Mouse (Mus musculus) heart, adult 8-10 months (tissue): ENCODE measurements around the gene Mthfr. TPM values are rescaled to one million over a fixed set of nuclear protein-coding genes. Genes with fewer than 3 reads are reported as not detected.

Source experiments
- DNase-seq: peaks from one replicate; pipeline ENCODE4 v3.0.0; 2022; ENCODE audit warnings: low spot score
- total RNA-seq, 4 experiments: library from RNA; stranded (reverse); gene quantifications; 2 replicates each; pipeline ENCODE4 v1.2.4; 2022

The Mthfr gene
- 1 to 10 TPM; 8.0 to 9.8 (median 8.6) TPM for total RNA-seq

DNA sequence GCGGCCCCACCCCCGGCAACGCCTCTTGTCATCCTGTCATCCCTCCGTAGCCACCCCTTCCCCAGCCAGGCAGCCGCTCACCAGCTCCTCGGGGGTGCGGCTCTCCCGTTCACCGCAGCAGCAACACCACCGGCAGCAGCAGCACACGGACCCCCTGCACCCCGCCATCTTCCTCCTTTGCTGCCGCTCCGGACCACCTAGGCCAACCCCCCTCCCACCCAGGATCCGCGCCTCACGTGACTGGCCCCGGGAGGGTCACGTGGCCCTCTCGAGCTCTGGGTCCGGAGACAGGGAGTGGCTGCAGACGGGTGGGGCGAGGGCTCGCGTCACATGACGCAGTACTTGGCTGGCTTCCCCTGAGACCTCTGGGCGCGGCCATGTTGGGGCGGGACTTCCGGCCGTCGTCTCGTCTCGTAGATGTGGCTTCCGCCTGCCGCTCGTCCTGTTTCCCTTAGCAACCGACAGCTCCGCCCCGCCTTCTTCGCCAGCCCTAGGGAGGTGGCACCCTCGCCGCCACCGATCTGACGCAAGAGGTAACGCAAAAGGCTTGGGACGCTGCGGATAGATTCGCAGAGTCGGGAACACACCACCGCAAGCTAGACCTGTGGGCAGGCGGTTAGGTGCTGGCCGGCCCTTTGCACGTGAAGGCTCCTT is at the start of gene Mthfr, which contains the start of gene Clcn6:
Gene Mthfr, plus strand, starts transcription at position 478 of the 654 bp plus-strand sequence.
Gene Clcn6, minus strand, starts transcription at position 222 of the 654 bp plus-strand sequence.
- peak; percentile 100 for DNase-seq

DNA sequence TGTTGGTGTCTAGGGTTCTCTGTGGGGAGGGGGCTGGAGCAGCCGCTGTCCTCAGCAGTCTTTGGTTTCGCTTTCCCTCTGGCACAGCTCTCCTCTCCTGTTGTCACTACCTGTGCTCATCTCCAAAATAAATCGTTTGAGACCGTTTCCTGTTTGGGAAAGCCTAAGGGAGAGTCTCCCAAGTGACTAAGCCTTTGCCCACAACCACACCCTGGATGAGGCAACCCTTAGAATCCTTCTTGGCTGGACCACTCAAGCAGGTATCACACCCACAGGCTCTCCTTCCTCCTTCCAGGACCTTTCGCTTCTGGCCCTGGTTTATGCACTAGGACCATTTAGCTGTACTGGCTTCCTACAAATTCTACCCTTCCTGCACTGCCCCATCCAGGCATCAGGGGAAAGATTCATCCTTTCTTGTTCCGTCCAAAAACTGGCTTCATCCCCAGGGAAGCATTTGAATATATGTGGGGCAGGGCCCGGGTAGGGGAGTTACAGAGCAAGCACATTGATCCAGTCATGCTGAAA is 45.2 kb upstream of the Mthfr start:
- no peak for DNase-seq

DNA sequence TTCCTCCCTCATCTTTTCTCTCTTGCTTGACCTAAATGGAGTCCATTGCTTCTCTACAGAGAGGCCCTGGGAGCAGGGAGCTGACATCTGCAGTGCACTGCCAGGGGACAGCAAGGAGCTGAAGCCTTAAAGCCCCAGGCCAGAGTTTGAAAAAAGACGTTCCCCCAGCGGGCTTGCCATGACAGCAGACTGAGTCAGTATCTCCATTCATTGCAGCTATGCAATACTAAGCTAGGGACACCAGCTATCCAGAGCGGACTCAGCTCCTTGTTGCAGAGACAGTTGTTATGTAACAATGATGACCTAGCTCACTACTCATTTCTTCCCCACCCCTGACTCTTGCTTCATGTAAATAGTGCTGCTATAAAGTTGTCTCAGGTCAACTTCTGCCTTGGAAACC is 43.6 kb upstream of the Mthfr start:
- DNase-seq: no peak

DNA sequence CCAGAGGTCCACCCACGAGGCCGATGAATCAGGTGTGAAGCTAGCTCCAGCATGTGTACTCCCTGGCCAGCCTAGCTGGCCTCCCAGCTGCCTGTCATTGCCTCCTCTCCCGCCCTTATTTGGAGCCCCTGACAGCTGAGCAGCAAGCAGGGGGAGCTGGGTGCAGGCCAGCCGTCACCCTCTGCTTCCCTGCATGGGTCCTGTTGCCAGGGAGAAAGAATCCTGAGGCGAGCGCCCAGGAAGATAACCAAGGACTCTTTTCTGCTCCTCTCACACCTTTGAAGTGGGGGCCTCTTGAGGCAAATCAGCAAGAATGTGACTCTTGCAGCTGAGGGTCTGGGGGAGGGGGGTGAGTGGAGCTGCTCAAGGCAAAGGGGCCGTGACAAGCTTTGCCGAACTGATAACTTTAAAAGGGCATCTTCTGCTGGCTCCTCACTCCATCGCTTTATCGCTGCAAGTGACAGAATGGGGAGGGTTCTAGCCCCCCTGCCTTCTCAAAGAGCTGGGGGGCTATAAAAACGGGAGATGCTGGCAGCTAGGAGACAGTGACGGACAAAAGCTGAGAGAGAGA is 38.6 kb upstream of the Mthfr start, which contains the start of gene Nppa:
Gene Nppa, plus strand, starts transcription at position 521 of the 571 bp plus-strand sequence.
- no peak for DNase-seq

DNA sequence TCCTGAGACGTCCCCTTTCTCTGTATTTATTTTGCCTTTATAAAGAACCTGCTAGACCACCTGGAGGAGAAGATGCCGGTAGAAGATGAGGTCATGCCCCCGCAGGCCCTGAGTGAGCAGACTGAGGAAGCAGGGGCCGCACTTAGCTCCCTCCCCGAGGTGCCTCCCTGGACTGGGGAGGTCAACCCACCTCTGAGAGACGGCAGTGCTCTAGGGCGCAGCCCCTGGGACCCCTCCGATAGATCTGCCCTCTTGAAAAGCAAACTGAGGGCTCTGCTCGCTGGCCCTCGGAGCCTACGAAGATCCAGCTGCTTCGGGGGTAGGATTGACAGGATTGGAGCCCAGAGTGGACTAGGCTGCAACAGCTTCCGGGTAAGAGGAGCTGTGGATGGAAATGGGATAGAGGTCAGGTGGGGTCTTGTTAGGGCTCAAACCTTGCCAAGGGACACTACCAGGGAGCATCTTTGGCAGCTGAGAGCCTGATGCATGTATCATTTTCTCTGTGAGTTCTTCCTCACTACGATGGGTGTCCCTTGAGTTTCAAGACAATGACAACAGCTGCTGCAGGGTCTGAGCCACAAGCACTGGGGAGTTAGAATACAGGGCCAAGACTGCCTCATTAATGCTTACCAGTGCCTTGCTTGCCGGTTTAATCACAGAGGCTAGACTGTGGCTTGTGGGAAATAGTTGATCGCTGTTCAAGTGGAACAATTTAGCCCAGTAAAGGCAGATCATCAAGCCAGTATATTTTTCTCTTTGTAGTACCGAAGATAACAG is 37.7 kb upstream of the Mthfr start:
- DNase-seq: no peak

DNA sequence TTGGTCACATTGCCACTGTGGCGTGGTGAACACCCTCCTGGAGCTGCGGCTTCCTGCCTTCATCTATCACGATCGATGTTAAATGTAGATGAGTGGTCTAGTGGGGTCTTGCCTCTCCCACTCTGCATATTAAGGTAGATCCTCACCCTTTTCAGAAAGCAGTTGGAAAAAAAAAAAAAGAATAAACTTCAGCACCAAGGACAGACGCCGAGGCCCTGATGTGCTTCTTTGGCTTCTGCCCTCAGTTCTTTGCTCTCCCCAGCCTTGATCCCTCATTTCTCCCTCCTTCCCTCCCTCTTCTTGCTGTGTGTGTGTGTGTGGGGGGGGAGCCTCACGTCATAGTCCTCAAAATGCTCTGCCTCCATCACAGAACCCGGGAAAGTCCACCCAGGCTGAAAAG is 37.0 kb upstream of the Mthfr start:
- no peak for DNase-seq

DNA sequence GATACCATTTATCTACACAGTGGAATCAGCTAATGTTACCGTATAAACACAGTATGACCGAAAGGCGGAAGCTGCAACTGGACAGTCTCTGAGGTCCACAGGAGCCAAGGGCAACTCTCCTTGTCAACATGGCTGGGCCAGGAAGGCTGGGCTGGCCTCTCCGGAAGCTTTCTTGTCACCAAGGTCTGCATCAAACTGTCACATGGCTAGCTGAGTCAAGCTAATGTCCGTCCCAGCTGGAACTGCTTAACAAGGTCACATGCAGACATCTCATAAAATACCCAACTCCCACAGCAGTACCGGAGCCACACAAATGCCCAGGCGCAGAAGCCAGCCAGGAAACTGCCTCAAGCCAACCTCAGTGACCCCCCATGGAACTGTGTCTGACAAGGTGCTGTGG is 34.5 kb upstream of the Mthfr start:
- DNase-seq: peak; percentile 20

DNA sequence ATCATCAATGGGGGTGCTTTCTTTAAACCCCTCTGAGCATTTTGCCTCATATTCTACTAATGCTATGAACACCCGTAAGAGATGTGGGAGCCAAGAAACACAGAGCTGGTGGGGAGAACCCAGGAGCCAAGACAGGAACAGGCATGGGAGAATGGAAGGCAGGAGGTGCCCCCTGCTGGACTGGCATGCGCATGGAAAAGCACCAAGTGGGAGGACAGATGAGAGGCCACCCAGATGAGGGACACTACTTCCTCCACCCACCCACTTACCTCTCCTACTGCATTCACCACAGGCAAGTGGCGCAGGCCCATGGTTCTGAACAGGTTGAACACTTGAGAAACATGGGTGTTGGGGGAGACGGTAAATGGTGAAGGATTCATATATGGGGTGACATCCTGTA is 30.5 kb upstream of the Mthfr start:
- DNase-seq: peak; percentile 44

DNA sequence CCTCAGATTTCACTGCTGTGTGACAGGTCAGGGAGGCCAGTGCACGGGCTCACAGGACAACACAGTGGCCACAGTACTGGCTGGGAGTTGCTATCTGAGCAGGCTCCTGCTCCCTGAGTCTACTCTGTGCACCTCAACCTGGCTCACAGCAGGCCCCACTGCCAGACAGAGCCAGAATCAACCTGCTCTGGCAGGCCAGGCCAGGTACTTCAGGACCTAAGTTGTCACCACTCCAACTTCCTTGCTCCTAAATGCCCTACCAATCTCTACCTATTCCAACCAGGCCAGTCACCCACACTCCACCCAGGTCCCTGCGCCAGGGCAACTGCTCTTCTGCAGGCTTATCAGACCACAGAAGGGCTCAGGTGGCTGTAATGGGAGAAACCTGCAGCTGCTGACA is 29.2 kb upstream of the Mthfr start:
- DNase-seq: no peak

DNA sequence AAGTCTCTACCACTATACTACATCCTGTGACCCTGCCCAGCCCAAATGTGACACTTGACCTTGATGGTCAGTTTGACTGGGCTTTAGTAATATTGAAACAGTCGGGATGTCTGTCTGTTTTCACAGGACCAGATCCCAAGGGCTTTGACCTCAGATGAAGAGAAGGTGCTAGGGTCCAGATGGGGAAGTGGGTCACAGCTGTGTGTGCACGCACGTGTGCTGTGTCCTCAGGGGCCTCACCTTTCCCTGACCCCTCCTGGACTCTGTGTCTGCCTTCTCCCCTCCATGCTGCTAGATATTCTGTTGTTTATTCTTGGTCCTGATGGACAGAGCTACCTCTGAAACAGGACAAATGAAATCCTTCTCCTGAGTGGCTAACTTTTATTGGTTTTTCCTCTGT is 27.5 kb upstream of the Mthfr start:
- DNase-seq: no peak

DNA sequence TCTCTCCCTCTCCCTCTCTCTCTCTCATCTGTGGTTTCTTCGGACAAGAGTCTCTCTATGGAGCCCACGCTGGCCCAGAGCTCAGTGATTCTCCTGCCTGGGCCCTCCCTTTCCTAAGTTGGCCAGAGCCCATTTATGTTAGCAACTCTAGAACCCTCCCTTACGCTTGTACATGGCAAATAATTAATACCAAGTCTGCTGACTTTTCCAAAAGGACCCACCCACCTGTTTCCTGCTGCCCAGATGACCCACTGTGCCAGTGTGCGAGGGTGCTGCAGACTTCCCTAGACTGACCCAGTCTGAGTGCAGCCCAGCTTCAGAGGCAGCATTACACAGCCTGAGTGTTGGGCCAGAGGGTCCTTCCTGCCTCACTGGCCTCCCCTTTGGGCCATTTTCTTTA is 26.7 kb upstream of the Mthfr start:
- no peak for DNase-seq

DNA sequence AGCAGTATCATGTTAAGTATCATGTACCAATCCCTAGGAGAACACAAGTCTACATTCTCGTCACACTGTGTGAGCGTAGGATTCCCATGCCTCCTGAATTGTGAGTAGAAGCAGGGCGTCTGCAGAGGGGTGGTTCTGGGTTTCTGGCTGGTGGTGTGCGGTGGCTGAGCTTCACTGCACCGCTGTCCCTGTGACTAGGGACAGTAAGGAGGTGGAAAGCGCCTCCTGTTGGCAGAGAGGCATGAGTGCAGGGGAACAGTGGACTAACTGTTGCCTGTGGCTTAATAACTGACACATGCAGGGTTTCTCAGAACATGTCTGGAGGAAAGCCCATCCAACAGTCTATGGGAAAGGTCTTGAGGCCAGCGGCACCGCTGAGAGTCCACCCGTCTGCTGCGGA is 23.5 kb upstream of the Mthfr start:
- no peak for DNase-seq

DNA sequence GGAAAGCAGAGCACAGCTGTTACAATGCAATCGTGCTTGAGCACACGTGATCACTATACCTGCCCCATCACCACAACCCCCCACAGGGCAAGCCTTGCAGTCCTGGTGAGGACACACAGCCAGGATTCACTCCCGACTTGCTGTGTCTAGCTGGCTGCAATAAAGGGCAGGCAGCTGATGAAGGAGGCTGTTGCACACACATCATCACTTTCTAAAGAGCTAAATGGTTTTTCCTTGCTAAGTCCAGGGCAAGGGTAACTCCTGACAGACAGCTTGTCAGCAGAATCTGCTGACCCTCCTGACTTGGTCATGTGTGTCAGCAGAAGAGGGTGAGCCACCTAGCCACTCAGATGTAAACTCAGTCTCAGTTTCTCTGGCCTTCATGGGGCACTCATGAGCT is 21.9 kb upstream of the Mthfr start:
- no peak for DNase-seq

DNA sequence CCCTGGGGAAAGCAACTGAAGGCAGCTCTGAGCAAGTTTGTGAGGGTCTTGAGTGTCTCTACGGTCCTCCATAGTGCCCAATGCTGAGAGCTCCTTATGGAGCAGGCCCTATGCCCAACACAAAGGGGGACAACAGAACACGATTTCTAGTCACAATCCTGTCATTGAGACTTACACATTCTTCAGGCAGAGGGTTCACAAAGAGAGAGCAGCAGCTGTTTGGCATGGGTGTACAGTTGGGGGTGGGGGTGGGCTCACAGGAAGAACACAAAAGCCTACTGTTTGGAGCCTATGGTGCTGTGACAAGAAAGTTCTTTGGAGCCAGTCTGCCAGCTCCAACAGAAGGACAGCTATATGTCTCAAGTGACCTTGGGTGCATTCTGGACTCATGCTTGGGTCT is 20.5 kb upstream of the Mthfr start:
- no peak for DNase-seq

DNA sequence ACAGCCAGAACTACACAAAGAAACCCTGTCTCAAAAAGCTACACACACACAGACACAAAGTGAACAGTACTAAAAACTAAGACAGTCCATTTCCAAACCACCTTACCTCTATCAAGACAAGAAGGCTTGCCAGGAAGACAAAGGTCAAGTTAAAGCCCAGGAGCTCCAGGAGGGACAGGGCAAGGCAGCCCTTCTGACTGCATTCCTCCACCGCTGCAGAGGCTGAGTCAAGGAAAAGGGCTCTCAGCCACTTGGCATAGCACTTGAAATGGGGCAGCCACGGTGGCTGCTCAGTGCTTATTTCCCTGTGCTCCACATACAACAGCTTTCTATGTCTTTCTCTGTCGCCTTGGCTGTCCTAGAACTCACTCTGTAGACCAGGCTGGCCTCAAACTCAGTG is 14.9 kb upstream of the Mthfr start:
- no peak for DNase-seq

DNA sequence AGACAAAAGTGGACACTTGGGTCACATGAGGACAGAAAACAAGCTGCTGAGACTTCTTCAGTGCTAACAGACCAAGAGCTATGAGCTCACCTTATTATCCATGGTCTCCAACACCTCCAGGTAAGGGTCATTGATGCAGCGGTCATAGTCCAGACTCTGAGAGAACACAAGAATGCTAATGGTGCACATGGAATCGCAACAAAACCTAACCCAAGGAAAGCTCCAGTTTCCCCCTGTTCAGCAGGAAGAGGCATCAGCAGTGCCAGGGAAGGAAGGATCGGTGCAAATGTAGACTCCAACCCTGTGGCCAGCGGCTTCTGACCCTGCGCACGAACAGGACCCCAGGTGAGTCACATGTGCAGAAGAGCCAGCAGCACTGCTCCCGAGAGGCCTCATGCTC is 9.6 kb upstream of the Mthfr start:
- DNase-seq: no peak

DNA sequence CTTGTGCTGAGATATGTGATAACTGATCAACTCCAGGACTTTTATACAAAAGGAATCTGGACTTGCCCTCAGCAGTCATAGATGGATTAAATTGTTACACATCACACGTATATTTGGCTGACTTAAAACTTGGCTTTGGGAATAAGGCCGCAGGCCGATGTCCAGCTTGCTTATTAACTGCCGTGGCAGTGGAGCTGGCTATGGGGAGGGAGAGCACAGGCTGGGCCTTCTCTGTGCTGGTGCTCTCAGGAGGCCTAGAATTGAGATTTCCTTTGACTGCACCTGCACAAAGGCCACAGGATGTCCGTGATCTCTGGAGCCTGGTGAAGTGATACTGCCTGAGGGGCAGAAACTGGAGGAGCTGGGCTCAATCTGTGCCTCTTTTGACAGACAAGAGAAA is 8.4 kb upstream of the Mthfr start:
- no peak for DNase-seq

DNA sequence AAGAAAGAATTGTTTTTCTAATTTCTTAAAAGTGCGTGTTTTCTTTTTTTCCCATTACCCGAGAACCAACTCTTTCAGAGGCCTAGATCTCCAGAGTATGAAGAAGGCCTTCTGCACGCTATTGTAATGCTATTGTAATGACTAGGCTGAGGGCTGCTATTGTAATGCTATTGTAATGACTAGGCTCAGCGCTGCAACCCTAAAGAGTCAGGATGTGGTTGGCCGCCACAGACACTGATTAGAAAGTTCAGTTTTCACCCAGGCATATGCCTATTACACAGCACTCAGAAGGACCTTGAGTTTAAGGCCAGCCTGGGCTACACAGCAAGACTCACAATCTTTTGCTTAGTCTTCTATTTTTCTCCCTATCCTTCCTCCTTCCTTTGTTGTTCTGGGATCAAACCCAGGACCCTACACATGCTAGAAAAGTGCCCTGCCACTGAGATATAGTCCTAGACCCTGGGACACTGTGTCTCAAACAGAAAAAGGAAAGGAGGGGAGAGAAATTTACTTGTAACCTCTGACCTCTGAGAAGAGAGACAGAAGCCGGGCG is 4.9 kb upstream of the Mthfr start:
- no peak for DNase-seq

DNA sequence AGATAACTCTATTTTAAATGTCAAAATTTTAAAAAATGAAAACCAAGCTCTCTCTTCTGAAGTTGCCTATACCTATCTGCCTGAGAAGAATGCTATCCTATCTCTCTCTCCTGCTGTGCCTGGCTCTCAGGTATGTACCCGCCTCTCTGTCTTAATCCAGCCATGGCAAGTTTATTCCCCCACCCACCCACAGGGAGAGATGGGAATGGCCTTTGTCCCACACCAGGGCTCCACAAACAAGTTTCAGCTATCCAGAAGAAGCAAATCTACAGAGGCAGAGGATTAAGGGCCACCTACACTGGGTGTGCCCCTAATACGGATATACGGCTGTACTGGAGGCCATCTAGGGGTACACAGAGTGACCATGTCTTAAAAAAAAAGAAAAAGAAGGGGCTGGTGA is 3.4 kb upstream of the Mthfr start:
- no peak for DNase-seq

DNA sequence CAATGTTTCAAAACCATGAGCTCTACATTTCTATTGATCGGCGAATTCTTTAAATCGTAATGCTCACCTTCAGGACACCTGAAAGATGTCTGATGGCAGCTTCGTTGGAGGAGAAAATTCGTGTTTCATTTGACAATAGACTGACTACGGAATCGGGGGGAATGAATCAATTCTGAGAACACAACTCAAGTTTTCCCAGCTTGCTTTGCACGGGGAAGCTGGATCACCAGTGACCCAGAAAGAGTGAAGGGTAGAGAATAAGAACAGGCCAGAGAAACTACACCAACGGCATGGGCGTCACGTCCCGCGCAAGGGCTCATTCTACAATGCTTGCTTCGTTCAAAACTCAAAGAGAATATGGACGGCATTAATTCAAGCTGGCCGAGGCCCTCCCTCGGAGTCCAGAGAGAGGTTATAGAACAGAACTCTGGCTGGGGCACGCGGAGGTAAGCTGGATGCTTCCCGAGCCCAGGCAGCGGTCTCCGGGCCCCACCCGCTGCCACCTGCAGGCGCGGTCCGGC is 738 bp upstream of the Mthfr start:
- no peak for DNase-seq

DNA sequence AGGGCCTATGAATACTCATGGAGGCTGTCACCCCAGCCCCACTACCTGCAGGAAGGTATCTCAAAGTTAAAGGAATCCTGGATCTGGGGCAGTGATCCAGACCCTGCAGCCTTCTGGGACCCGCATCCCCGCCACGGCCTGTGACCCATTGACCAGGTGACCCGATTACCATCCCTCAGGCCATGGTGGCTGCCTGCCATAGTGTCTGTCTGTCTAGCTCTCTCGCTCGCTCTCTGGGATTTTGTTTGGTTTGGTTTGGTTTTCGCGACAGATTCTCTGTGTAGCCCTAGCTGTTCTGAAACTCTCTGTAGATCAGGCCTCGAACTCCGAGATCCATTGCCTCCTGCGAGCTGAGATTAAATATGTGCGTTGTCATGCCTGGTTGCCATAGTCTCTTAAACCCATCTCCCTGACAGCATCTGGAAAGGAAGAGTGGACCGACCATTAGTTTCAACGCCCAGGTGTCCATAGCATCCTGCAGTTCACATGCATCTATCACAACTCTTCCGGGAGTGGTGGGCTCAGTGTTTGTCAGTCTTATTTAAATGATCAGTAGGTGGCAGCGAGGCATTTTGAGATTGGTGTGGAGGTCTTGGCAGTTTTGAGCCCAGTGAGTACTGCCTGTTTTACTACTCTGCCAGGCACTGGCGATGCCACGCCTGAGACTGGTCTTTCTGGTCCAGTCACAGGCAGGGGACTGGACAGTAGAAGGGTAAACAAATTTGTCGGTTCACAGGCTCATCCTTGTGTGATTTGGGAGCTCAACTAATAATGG is 564 bp downstream of the Mthfr start:
- no peak for DNase-seq
